25 mouse cellular contexts compared by ENCODE assay signal in genomic region chr13:54205195-54205594, GRCm38 (mm10). TPM values are rescaled to one million over a fixed set of nuclear protein-coding genes. Genes with fewer than 3 reads are reported as not detected.
"Had no signal": no experiment of that assay in that cellular context is flagged by ENCODE, and none has a peak within 500 bp of the region (broad histone marks: within the 10 kb centered on the region; RNA-seq: fewer than 3 reads in every experiment).

No protein-coding gene starts in this region.

- H3K9ac ChIP-seq: limb, embryonic 13.5 days; liver, embryonic 12.5 days; liver, embryonic 15.5 days; lung, embryonic 15.5 days had no signal

- H3K27ac ChIP-seq: layer of hippocampus, adult 2 months; limb, embryonic 13.5 days; liver, embryonic 12.5 days; liver, embryonic 15.5 days; lung, embryonic 15.5 days; stomach, postnatal 0 days had no signal

- DNase-seq: kidney, adult 18-20 months; kidney, adult 9 months; kidney, postnatal 25 days; layer of hippocampus, adult 9-11 months; left cerebral cortex, postnatal 4 days; liver; lung, adult 18-20 months; lung, postnatal 10 days; lung, postnatal 36 days; midbrain, embryonic 14.5 days; right cerebral cortex, adult 18-20 months; right cerebral cortex, postnatal 14 days; right cerebral cortex, postnatal 4 days; thymus, adult 2 months; thymus, postnatal 14 days; thymus, postnatal 4 days had no signal

- H3K9me3 ChIP-seq: limb, embryonic 13.5 days; liver, embryonic 12.5 days; liver, embryonic 15.5 days; lung, embryonic 15.5 days had no signal

- H3K4me1 ChIP-seq: limb, embryonic 13.5 days; liver, embryonic 12.5 days; liver, embryonic 15.5 days; lung, embryonic 15.5 days had no signal

- H3K27me3 ChIP-seq: liver, embryonic 12.5 days; liver, embryonic 15.5 days; lung, embryonic 15.5 days had no signal

- H3K4me3 ChIP-seq: layer of hippocampus, adult 2 months; limb, embryonic 13.5 days; liver, embryonic 12.5 days; liver, embryonic 15.5 days; lung, embryonic 15.5 days had no signal

- H3K36me3 ChIP-seq: limb, embryonic 13.5 days; liver, embryonic 12.5 days; liver, embryonic 15.5 days; lung, embryonic 15.5 days had no signal

- ATAC-seq: liver, embryonic 12.5 days had no signal

RNA-seq across cellular contexts. Expression of gene Hrh2, which starts 13.3 kb away (rescaled TPM):
- polyA plus RNA-seq: kidney, embryonic 16.5 days; midbrain, embryonic 11.5 days; neural tube, embryonic 11.5 days had no signal
